Mouse (Mus musculus) neutrophil, adult 5-6 weeks (primary cell): ENCODE data around the gene Ly6g5b. TPM values are rescaled to one million over a fixed set of nuclear protein-coding genes. Genes with fewer than 3 reads are reported as not detected.
A peak's percentile ranks its signal among the peaks of the same experiment; 100 is the strongest.
"Not testable (repeated sequence)": the region's sequence is repeated elsewhere in the genome, so short reads cannot be mapped to it uniquely, and the experiment has no call there.

ENCODE experiments used
- ATAC-seq: fragments of 151-379, 151-347 bp; 2 replicates; pipeline ENCODE4 v1.8.0; 2017; ENCODE audit warnings: mild to moderate bottlenecking, moderate TSS enrichment; ENCODE audit not compliant: insufficient number of reproducible peaks, poor library complexity, low FRiP score, severe bottlenecking; ENCODE audit errors: extremely low read depth
- total RNA-seq: library from RNA; stranded (forward); fragments of 200-1000 nt; gene quantifications from 2 replicates; pipeline ENCODE4 v1.2.3, GENCODE M21; 2017

Gene Ly6g5b
- total RNA-seq, 1 experiment from 2014 or later = 0.58 TPM

- no peak for ATAC-seq
These were observed 30.9 kb upstream of the Ly6g5b start for GRCm38 (mm10) chr17:35146139-35146538.

DNA sequence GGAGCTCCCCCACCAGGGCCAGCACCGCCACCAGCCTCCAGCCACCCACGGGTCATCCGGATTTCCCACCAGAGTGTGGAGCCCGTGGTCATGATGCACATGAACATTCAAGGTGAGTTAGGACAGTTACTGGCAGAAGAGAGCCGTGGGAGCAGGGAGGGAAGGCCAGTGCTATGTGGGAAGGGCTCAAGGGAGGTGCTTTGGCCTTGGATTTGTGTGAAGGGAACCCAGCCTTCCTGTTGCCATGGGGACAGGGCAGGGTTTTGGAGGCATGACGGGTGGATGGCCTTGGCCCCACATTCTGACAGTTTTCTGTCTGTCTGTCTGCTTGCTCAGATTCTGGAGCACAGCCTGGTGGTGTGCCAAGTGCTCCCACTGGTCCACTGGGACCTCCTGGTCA is 26.7 kb upstream of the Ly6g5b start:
- no peak for ATAC-seq

GRCm38 (mm10) chr17:35140490-35140996 is 25.3 kb upstream of the Ly6g5b start:
- ATAC-seq = no peak

DNA sequence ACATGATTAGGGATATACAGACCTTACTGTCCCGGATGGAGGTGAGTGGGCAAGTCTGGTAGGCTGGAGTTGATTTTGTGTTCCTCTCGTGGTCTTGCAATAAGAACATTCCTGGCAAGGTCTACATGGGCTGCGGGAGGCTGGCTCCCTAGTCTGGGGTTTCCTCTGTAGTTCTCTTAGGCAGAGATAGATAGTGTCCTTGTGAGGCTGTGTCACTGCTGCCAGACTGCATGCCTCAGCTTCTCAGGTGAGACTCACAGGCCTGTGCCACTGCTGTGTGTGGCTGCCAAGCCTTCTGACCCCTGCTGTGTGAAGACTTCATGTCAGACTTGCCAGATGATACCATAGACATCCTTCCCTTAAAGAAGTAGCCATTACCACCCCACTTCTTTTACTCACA is 24.0 kb upstream of the Ly6g5b start:
- ATAC-seq = no peak

DNA sequence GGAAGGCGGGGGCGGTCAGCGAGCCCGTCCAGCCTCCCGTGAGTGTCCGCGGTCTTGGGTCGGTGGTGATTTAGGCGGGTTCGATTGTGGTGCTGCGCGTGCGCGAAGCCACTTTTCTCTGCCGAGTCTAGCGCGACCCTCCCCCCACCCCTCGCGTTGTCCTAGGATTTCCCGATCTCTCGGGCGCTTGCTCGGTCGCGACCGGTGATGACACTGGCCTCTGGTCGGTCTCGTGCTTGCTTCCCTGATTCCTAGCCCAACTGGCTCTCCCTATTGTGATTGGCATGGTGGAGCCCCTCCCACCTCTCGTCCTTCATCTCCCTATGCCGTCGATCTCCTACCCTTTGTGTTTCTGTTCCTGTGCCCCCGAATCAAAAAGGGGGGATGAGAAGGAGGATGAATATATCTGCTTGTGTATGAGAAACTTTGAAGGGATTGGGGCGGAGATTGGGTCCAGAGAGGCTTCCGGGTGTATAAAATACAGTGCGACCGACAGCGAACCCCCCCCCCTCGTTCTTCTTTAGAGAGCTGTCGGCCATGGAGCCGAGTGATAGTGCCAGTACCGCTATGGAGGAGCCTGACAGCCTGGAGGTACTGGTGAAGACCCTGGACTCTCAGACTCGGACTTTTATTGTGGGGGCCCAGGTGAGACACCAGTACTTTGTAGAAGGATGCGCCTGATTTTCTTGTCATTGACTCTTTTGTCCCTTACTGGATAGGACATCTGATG is 20.5 kb upstream of the Ly6g5b start:
- ATAC-seq = 0 out of 2 replicates have a peak, but pooled peaks have one; percentile 2

GRCm38 (mm10) chr17:35134801-35135590 is 19.8 kb upstream of the Ly6g5b start, which contains the start of gene Bag6:
TSS of gene Bag6 (plus strand) at chr17:35135178.
- peak; percentile 76 for ATAC-seq

- ATAC-seq = no peak
These were observed 18.3 kb upstream of the Ly6g5b start for GRCm38 (mm10) chr17:35133517-35133916.

DNA sequence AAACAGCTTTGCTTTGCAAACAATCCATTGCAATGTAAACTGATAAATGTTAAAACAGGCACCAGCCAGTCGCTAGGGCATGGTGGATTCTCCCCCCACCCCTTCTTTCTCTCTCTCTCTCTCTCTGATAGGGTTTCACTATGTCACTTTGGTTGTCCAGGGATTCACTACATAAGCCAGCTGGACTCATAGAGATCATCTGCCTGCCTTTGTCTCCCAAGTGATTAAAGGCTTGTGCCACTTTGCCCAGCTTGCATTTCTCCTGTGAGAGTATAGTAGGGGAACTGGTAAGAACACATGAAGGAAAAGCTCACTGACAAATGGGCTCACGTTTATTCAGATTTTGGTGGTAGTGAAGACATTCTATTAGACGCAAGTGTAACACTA is 16.9 kb upstream of the Ly6g5b start:
- no peak for ATAC-seq

GRCm38 (mm10) chr17:35131500-35132173 is 16.4 kb upstream of the Ly6g5b start, which contains the start of gene Apom:
TSS of gene Apom (minus strand) at chr17:35132050.
- no peak for ATAC-seq

DNA sequence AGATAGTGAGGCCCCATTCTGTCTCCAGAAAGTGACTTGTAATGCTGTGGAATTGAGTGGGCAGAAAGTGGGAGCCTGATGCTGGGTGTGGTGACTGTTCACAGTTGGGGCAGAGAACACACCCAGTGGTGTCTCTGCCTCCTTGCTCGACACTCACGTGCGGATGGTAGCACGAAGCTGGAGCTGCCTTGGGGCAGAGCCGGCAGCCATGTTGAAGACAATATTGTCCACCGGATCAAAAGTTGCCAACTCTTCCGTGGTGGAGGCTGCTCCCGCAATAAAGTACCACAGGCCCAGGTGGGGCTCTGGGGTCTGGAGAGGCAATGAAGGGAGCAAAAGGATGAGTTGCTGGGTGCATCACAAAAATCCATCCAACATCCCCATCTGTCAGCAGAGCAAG is 15.8 kb upstream of the Ly6g5b start:
- ATAC-seq = no peak

- no peak for ATAC-seq
These were observed 13.8 kb upstream of the Ly6g5b start for GRCm38 (mm10) chr17:35128996-35129395.

DNA sequence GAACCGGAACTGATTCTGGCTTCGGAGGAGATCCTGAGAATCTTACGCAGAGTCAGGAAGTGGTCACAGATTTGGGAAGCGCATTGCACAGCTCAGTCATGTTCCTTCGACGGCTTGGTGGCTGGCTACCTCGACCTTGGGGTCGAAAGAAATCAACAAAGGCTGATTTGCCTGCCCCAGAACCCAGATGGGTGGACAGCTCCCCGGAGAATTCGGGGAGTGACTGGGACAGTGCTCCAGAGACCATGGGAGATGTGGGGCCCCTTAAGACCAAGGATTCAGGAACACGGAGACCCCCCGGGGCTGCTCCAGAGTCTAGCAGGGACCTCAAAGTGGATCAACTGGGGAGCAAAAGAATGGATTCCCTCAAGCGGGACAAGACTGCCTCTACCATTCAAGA is 11.8 kb upstream of the Ly6g5b start:
- ATAC-seq = no peak

DNA sequence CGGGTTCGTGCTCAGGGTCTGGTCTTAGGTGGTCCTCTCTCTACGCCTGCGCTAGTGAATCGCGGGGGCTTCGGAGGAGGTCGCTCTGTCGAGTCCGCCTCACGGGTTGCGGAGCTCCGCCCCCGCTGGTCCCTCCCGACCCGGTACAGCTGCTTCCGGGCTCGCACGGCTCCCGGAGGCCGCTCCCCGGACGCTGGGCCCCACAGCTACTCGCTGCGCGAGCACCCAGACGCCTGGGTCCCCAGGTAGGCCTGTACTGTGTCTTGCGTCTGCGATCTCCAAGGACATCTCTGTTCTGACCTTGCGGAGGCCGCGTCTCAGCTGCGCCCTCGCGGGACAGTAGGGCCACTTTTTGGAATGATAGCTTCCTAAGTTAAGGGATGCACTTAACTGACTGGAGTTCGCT is 11.0 kb upstream of the Ly6g5b start, which contains the start of gene D17H6S53E:
Gene D17H6S53E, plus strand, starts transcription at position 168 of the 406 bp plus-strand sequence.
- ATAC-seq = peak; percentile 46

- ATAC-seq = no peak
These were observed 10.3 kb upstream of the Ly6g5b start for GRCm38 (mm10) chr17:35125578-35125977.

- ATAC-seq = peak; percentile 33; the same call in 1 of the 2 replicates
These were observed 9.9 kb upstream of the Ly6g5b start for GRCm38 (mm10) chr17:35125081-35125480.

GRCm38 (mm10) chr17:35124261-35124896 is 9.2 kb upstream of the Ly6g5b start:
- not testable (repeated sequence) for ATAC-seq

- ATAC-seq = not testable (repeated sequence)
These were observed 8.1 kb upstream of the Ly6g5b start for GRCm38 (mm10) chr17:35123287-35123686.

DNA sequence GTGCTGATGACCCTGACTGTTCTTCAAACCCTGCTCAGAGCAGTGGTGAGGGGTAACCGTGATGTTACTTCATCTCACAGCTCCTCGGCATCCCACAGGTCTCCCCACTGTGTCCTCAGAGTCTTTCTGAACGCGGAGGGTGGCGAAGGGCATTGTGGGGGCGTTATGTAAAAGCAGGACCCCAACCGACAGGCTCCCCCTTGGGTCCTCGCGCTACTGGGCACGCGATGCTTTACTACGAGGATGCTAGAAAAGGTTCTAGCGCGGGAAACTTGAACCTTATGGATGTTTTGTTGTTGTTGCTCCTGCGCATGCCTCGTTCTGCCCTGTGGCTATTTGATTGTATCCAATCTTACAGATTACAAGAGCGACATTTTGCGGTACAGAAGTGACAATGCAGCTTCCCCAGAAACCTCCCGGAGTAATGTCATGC is 6.7 kb upstream of the Ly6g5b start, which contains the start of gene Csnk2b:
Gene Csnk2b, minus strand, starts transcription at position 183 of the 433 bp plus-strand sequence.
- no peak for ATAC-seq
